Mouse (Mus musculus): ENCODE results near the gene Bbs9.

DNA sequence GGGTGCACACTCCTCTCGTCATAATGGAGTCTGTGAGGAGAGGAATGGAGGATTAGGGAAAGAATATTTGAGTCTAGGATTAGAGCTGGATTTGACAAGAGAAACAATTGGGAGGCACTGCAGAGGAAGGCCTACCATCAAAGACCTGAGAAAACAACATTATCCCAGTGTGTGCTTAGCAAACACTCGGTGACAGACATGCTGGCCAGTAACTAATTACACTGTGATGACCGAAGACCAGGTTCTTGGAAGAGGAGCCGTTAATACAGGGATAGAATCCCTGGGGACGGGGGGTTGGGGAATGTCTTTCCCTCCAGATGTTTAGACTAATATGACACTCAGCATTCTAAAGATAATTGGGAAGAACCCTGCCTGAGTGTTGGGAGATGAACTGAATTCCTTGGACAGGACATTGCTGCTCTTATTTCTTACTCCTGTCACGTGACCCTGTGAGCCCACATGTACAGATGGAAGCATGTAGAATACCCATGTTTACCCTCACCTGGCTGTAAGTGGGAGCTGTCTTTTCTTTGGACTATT, 345.2 kb downstream of the Bbs9 start:
- TF ChIP-seq MAFK (IDR thresholded peaks at IDR 0.05; ENCODE audit: insufficient read depth, low read depth, low read length) (no peak), ZNF384 (IDR thresholded peaks at IDR 0.05; ENCODE audit: low read depth, low read length) (no peak)

Data from ES-E14 (cell line).